Mouse (Mus musculus) embryonic facial prominence, embryonic 12.5 days (tissue): ENCODE measurements at regions not wholly inside any gene's neighbourhood (a gene's known extent, or its start where the extent isn't known, plus 50 kb on each side); places are given as distances from the start of the nearest gene placed in this dataset.
A peak's percentile ranks its signal among the peaks of the same experiment; 100 is the strongest.

Source experiments
- ATAC-seq: fragments of 200-750 bp; cut with Nextera tagmentation; 2 replicates; pipeline ENCODE4 v1.8.0; 2017; ENCODE audit not compliant: insufficient number of reproducible peaks, insufficient read depth, low FRiP score, low TSS enrichment
- H3K27ac ChIP-seq: fragments of 300-500 bp; sonication (generic); 2 replicates; pipeline ENCODE4 v1.5.1; 2016; ENCODE audit warnings: mild to moderate bottlenecking
- H3K27me3 ChIP-seq: fragments of 300-500 bp; sonication (generic); 2 replicates; pipeline ENCODE4 v1.6.1; 2016; ENCODE audit warnings: mild to moderate bottlenecking, moderate library complexity
- H3K36me3 ChIP-seq: fragments of 300-500 bp; sonication (generic); 2 replicates; pipeline ENCODE4 v1.6.1; 2016; ENCODE audit warnings: mild to moderate bottlenecking
- H3K4me1 ChIP-seq: fragments of 300-500 bp; sonication (generic); 2 replicates; pipeline ENCODE4 v1.6.1; 2016
- H3K4me2 ChIP-seq: fragments of 300-500 bp; sonication (generic); replicated peaks from 2 replicates; pipeline ENCODE4 v1.6.1; 2016; ENCODE audit warnings: mild to moderate bottlenecking, moderate library complexity
- H3K4me3 ChIP-seq: fragments of 300-500 bp; sonication (generic); 2 replicates; pipeline ENCODE4 v1.5.1; 2016; ENCODE audit warnings: mild to moderate bottlenecking
- H3K9ac ChIP-seq: fragments of 300-500 bp; sonication (generic); 2 replicates; pipeline ENCODE4 v1.6.1; 2016; ENCODE audit warnings: mild to moderate bottlenecking, moderate library complexity
- H3K9me3 ChIP-seq: fragments of 300-500 bp; sonication (generic); 2 replicates; pipeline ENCODE4 v1.6.1; 2016; ENCODE audit warnings: mild to moderate bottlenecking, moderate library complexity
- WGBS: fragments of 180-500 bp; shearing (Covaris S2); methylation state at CpG from one replicate; pipeline ENCODE4 v1.1.7; 2016; 5-methylcytosine and 5-hydroxymethylcytosine counted together

DNA sequence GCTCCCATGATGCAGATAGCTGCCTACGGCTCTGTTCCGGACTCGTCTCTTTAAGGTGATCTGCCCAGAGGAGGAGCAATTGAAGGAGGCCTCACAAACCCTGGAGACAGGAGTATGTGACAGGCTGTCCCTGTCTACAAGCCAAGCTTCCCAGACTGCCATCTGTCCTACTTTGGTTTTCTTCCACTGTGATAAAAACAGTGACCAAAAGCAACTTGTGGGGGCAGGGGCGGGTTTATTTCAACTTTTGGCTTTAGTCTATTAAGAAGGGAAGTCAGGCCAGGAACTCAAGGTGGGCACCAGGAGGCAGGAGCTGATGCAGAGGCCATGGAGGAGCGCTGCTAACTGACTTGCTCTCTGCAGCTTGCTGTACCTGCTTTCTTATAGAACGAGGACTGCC lies 193.9 kb downstream of the Opa1 start:
- Histone ChIP-seq H3K4me2 (no peak overlapping the region), H3K27ac (no peak overlapping the region), H3K36me3 (no peaks in the 10 kb centered on the region), H3K9me3 (no peaks in the 10 kb centered on the region), H3K27me3 (no peaks in the 10 kb centered on the region), H3K9ac (no peak overlapping the region), H3K4me3 (no peak overlapping the region), H3K4me1 (peaks cover 21% of the 10 kb centered on the region)
- WGBS = 88% methylated on average over 6 of the region's 6 CpGs
- ATAC-seq = no peak

- H3K4me1 ChIP-seq = peaks cover 21% of the 10 kb centered on the region
- 36% methylated on average over 2 of the region's 2 CpGs for WGBS
- H3K27ac ChIP-seq = peak overlapping the region; percentile 41; the same call in 1 of the 2 replicates
- H3K9ac ChIP-seq = no peak overlapping the region
- H3K4me3 ChIP-seq = no peak overlapping the region
- H3K4me2 ChIP-seq = no peak overlapping the region
- H3K36me3 ChIP-seq = no peaks in the 10 kb centered on the region
- H3K9me3 ChIP-seq = no peaks in the 10 kb centered on the region
- no peaks in the 10 kb centered on the region for H3K27me3 ChIP-seq
- no peak for ATAC-seq
These were observed 195.8 kb downstream of the Opa1 start for GRCm38 (mm10) chr16:29774949-29775348.

GRCm38 (mm10) chr16:29775879-29776278 lies 196.7 kb downstream of the Opa1 start:
- WGBS = 53% methylated on average over 5 of the region's 5 CpGs
- H3K4me2 ChIP-seq = no peak overlapping the region
- no peaks in the 10 kb centered on the region for H3K27me3 ChIP-seq
- peak overlapping the region; percentile 51 for H3K27ac ChIP-seq
- no peaks in the 10 kb centered on the region for H3K36me3 ChIP-seq
- ATAC-seq = no peak
- H3K4me1 ChIP-seq = peaks cover 21% of the 10 kb centered on the region
- H3K9me3 ChIP-seq = no peaks in the 10 kb centered on the region
- H3K9ac ChIP-seq = no peak overlapping the region
- no peak overlapping the region for H3K4me3 ChIP-seq

DNA sequence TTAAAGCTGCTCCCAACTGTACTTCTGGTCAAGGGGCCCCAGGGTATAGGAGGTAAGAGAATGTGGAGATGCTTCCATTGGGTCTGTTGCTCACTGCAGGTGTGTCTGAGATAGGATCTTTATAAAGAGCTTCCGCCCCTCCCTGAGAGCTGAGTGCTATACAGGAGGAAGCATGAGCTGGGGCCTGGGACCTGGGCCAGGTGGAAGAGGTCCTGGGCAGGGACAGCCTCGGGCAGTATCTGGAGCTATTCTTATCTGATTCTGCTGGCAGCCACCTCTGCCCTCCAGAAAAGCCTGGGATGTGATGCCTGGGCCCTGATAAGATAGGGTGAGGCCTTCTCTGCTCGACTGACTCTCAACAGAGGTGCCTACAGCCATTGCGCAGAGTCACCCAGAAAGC lies 203.3 kb downstream of the Opa1 start:
- Histone ChIP-seq H3K27me3 (no peaks in the 10 kb centered on the region), H3K9ac (no peak overlapping the region), H3K4me2 (no peak overlapping the region), H3K36me3 (no peaks in the 10 kb centered on the region), H3K4me3 (no peak overlapping the region), H3K9me3 (no peaks in the 10 kb centered on the region), H3K27ac (no peak overlapping the region), H3K4me1 (no peaks in the 10 kb centered on the region)
- 67% methylated on average over 4 of the region's 4 CpGs for WGBS
- no peak for ATAC-seq

DNA sequence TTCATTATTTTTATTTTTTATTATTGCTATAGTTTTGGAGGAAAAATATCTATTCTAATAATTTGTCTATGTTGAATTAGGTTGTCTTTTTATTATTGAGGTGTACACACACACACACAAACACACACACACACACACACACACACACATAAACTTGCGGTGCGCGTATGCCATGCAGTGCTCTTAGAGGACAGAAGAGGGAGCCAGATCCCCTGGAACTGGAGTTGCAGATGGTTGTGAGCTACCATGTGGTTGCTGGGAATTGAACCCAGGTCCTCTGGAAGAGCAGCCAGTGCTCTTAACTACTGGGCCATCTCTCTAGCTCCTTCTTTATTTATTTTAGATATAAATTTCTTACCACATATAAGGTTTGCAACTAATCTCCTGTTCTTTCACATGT lies 206.0 kb downstream of the Opa1 start:
- 0 out of 2 replicates have a peak, but pooled peaks cover 7% of the 10 kb centered on the region for H3K4me1 ChIP-seq
- H3K9me3 ChIP-seq = no peaks in the 10 kb centered on the region
- H3K36me3 ChIP-seq = no peaks in the 10 kb centered on the region
- no peak overlapping the region for H3K9ac ChIP-seq
- no peak overlapping the region for H3K4me2 ChIP-seq
- H3K4me3 ChIP-seq = no peak overlapping the region
- WGBS = 95% methylated on average over 3 of the region's 3 CpGs
- no peak for ATAC-seq
- H3K27me3 ChIP-seq = no peaks in the 10 kb centered on the region
- H3K27ac ChIP-seq = no peak overlapping the region

DNA sequence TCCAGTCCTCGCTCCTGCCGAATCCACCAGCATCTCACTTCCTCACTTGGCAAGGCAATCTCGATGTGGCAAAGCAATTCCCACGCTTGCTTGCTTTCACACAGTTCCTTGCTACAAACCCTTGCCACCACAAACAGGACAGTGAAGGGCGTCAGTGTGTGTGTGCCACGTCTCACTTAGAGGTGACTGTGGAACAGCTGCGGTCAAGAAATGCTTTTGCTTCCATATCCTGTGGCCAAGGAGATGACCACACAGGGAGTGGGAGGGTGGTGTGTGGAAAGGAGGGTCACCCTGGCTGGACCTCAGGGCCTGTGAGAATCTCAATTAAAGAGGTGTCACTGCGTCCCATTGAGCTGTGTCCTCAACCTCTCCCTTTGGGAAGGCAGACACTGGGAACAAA lies 207.4 kb downstream of the Opa1 start:
- 93% methylated on average over 8 of the region's 8 CpGs for WGBS
- Histone ChIP-seq H3K4me3 (no peak overlapping the region), H3K27ac (no peak overlapping the region), H3K9me3 (no peaks in the 10 kb centered on the region), H3K9ac (no peak overlapping the region), H3K4me1 (0 out of 2 replicates have a peak, but pooled peaks cover 7% of the 10 kb centered on the region), H3K27me3 (no peaks in the 10 kb centered on the region), H3K4me2 (no peak overlapping the region), H3K36me3 (no peaks in the 10 kb centered on the region)
- ATAC-seq = no peak

- no peaks in the 10 kb centered on the region for H3K27me3 ChIP-seq
- 59% methylated on average over 5 of the region's 5 CpGs for WGBS
- H3K4me2 ChIP-seq = no peak overlapping the region
- no peak overlapping the region for H3K4me3 ChIP-seq
- no peak overlapping the region for H3K9ac ChIP-seq
- no peaks in the 10 kb centered on the region for H3K9me3 ChIP-seq
- no peak for ATAC-seq
- no peak overlapping the region for H3K27ac ChIP-seq
- no peaks in the 10 kb centered on the region for H3K36me3 ChIP-seq
- H3K4me1 ChIP-seq = 0 out of 2 replicates have a peak, but pooled peaks cover 7% of the 10 kb centered on the region
These were observed 208.7 kb downstream of the Opa1 start for GRCm38 (mm10) chr16:29787633-29788511.

- WGBS = 85% methylated on average over 3 of the region's 3 CpGs
These were observed 210.9 kb downstream of the Opa1 start for GRCm38 (mm10) chr16:29790064-29790463.

GRCm38 (mm10) chr16:29799250-29799649 lies 220.1 kb downstream of the Opa1 start:
- Histone ChIP-seq H3K4me3 (no peak overlapping the region), H3K4me2 (no peak overlapping the region), H3K36me3 (no peaks in the 10 kb centered on the region), H3K9me3 (no peaks in the 10 kb centered on the region), H3K9ac (no peak overlapping the region), H3K27me3 (no peaks in the 10 kb centered on the region), H3K27ac (no peak overlapping the region), H3K4me1 (peaks cover 24% of the 10 kb centered on the region)
- no peak for ATAC-seq
- 49% methylated on average over 3 of the region's 3 CpGs for WGBS

More at GRCm38 (mm10) chr16:29790064-29790463, 210.9 kb downstream of the Opa1 start:
- no peak for ATAC-seq
- Histone ChIP-seq H3K27me3 (no peaks in the 10 kb centered on the region), H3K4me3 (no peak overlapping the region), H3K36me3 (no peaks in the 10 kb centered on the region), H3K9ac (no peak overlapping the region), H3K4me2 (no peak overlapping the region), H3K27ac (no peak overlapping the region), H3K9me3 (no peaks in the 10 kb centered on the region), H3K4me1 (0 out of 2 replicates have a peak, but pooled peaks cover 7% of the 10 kb centered on the region)

GRCm38 (mm10) chr16:29799893-29800292 lies 220.8 kb downstream of the Opa1 start:
- Histone ChIP-seq H3K4me3 (no peak overlapping the region), H3K4me2 (no peak overlapping the region), H3K36me3 (no peaks in the 10 kb centered on the region), H3K9me3 (no peaks in the 10 kb centered on the region), H3K4me1 (peaks cover 24% of the 10 kb centered on the region), H3K27me3 (no peaks in the 10 kb centered on the region), H3K9ac (no peak overlapping the region), H3K27ac (no peak overlapping the region)
- no peak for ATAC-seq
- WGBS = 81% methylated on average over 3 of the region's 3 CpGs

- Histone ChIP-seq H3K4me3 (no peak overlapping the region), H3K9me3 (no peaks in the 10 kb centered on the region), H3K36me3 (no peaks in the 10 kb centered on the region), H3K9ac (no peak overlapping the region), H3K4me2 (no peak overlapping the region), H3K4me1 (peaks cover 24% of the 10 kb centered on the region), H3K27me3 (no peaks in the 10 kb centered on the region), H3K27ac (no peak overlapping the region)
- 13% methylated on average over 2 of the region's 2 CpGs for WGBS
- no peak for ATAC-seq
These were observed 221.3 kb downstream of the Opa1 start for GRCm38 (mm10) chr16:29800457-29800856.

DNA sequence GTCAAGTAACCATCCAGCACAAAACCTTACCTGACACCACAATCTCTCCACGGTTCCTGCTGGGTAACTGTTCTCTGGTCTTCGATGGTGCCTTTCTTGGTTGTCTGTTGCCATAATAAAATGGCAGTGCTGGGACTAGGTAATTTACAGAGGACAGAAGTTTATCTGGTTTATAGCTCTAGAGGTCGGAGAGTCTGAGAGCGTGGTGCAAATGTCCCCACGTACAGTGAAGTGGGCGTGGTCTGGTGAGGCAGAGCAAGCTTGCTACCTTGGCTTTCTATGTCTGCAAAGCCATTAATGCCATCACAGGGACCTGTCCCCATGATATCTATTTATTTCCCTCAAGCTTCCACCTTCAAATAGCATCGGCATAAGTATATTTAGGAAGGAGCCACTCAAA lies 223.0 kb downstream of the Opa1 start:
- ATAC-seq = no peak
- H3K27me3 ChIP-seq = no peaks in the 10 kb centered on the region
- no peak overlapping the region for H3K27ac ChIP-seq
- WGBS = 89% methylated on average over 7 of the region's 7 CpGs
- H3K4me3 ChIP-seq = no peak overlapping the region
- no peak overlapping the region for H3K9ac ChIP-seq
- no peaks in the 10 kb centered on the region for H3K9me3 ChIP-seq
- no peak overlapping the region for H3K4me2 ChIP-seq
- peaks cover 24% of the 10 kb centered on the region for H3K4me1 ChIP-seq
- no peaks in the 10 kb centered on the region for H3K36me3 ChIP-seq
